Mouse (Mus musculus): ENCODE measurements around the gene Tubal3. TPM values are rescaled to one million over a fixed set of nuclear protein-coding genes. Genes with fewer than 3 reads are reported as not detected.

The Tubal3 gene
- total and polyA plus RNA-seq, 3 experiments = 0.07 TPM; not detected in 2

DNA sequence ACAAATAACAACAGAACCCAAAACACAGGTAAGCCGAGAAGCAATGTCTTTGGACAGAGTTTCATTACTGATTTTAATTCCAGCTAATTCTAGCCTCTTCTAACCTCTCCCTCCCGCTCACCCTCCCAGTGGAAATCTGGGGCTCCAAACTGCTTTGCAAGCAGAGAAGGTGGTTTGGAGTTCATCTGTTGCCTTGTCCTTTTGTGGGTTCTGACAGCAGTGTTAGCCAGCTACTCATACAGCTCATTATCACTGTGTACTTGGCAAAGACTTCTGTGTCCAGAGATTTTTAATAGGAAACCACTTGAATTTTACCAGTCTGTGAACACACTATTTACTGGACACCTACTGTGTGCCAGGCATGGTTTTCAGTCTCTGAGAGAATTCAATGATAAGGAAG, 27.2 kb downstream of the Tubal3 start, which contains the start of gene Ucn3:
TSS of gene Ucn3 (minus strand) at position 101 of the 400 bp plus-strand sequence.
- Histone ChIP-seq H3K4me3 (replicated peaks in 1 of 3; ENCODE audit: low read depth in 2 of 3, low read length in 2 of 3, poor library complexity in 1 of 3) (no peak within 1 kb of the TSS), H3K9me3 (replicated peaks; ENCODE audit: low read length) (no peaks in the 10 kb centered on the region), H3K27me3 (replicated peaks) (no peaks in the 10 kb centered on the region), H3K9ac (ENCODE audit: insufficient read depth, low read depth) (no peak within 1 kb of the TSS), H3K79me2 (replicated peaks; ENCODE audit: control insufficient read depth, extremely low read depth, insufficient read depth, poor library complexity, severe bottlenecking) (no peaks in the 10 kb centered on the region), H3K4me2 (ENCODE audit: insufficient read depth, low read depth, poor library complexity, severe bottlenecking) (no peak within 1 kb of the TSS), H3K36me3 (replicated peaks in 1 of 2; ENCODE audit: control insufficient read depth in 1 of 2, insufficient read depth in 1 of 2, low read length in 1 of 2) (no peaks in the 10 kb centered on the region), H3K27ac (ENCODE audit: insufficient read depth, low read depth) (no peak within 1 kb of the TSS), H3K4me1 (ENCODE audit: control insufficient read depth in 1 of 2, insufficient read depth in 2 of 2) (peaks cover 0 to 5% of the 10 kb centered on the region in 2 experiments; a peak in 2 of 4 replicates)
- no peak for TF ChIP-seq MXI1 (IDR thresholded peaks at IDR 0.05; ENCODE audit: low read depth, low read length)
- TF ChIP-seq PAX5 (IDR thresholded peaks at IDR 0.05; ENCODE audit: low read length) = no peak
- no peak for TF ChIP-seq MAX (IDR thresholded peaks at IDR 0.05; ENCODE audit: low read length)
- no peak for TF ChIP-seq POLR2AphosphoS2 (IDR thresholded peaks at IDR 0.05; ENCODE audit: low read depth, low read length)
- TF ChIP-seq SMC3 (IDR thresholded peaks at IDR 0.05; ENCODE audit: low read depth, low read length) = no peak
- TF ChIP-seq JUND (conservative IDR thresholded peaks at IDR 0.05; ENCODE audit: low read depth, low read length) = no peak
- no peak for TF ChIP-seq ZC3H11A (IDR thresholded peaks at IDR 0.05; ENCODE audit: low read depth, low read length)
- no peak for TF ChIP-seq USF2 (conservative IDR thresholded peaks at IDR 0.05; ENCODE audit: low read depth, low read length)
- no peak for TF ChIP-seq IRF4 (IDR thresholded peaks at IDR 0.05; ENCODE audit: low read depth, low read length)
- no peak for TF ChIP-seq EP300 (IDR thresholded peaks at IDR 0.05; ENCODE audit: low read length)
- TF ChIP-seq TCF12 (IDR thresholded peaks at IDR 0.05; ENCODE audit: low read depth, low read length) = no peak
- TF ChIP-seq BHLHE40 (IDR thresholded peaks at IDR 0.05; ENCODE audit: low read depth, low read length) = no peak
- no peak for TF ChIP-seq MAFK (IDR thresholded peaks at IDR 0.05; ENCODE audit: insufficient replicate concordance, low read length)
- TF ChIP-seq JUN (IDR thresholded peaks at IDR 0.05; ENCODE audit: insufficient read depth, low read depth, low read length) = no peak
- DNase-seq (ENCODE audit: extremely low read depth) = no peak
- in situ Hi-C loops (cut with MboI; ENCODE audit: low pct_ligation_motif_present, low pct_unique_long_range_greater_than_20kb, low sequenced_read_pairs) = no loop called here
- dilution Hi-C loops (cut with MboI; ENCODE audit: extremely low pct_ligation_motif_present, extremely low pct_unique_long_range_greater_than_20kb, low sequenced_read_pairs) = no loop called here

DNA sequence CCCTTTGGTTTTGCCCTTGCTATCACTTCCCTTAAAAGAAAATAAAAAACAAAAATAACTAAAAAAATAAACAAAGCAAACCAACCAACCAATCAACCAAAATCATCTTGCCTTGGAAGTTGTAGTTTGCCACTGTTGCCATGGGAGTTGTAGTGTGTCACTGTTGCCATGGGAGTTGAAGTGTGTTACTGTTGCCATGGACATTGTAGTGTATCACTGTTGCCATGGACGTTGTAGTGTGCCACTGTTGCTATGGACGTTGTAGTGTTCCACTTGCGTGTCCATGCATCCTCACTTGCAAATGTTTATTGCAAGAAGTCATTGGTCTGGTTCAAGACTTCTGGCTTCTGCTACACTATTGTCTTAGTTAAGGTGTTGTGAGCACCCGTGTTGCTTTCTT, 29.2 kb downstream of the Tubal3 start:
- Histone ChIP-seq H3K4me3 (replicated peaks in 1 of 3; ENCODE audit: low read depth in 2 of 3, low read length in 2 of 3, poor library complexity in 1 of 3) (no peak overlapping the region), H3K27ac (ENCODE audit: insufficient read depth, low read depth) (no peak overlapping the region), H3K4me2 (ENCODE audit: insufficient read depth, low read depth, poor library complexity, severe bottlenecking) (no peak overlapping the region), H3K36me3 (replicated peaks in 1 of 2; ENCODE audit: control insufficient read depth in 1 of 2, insufficient read depth in 1 of 2, low read length in 1 of 2) (no peaks in the 10 kb centered on the region), H3K4me1 (ENCODE audit: control insufficient read depth in 1 of 2, insufficient read depth in 2 of 2) (no peaks in the 10 kb centered on the region), H3K79me2 (replicated peaks; ENCODE audit: control insufficient read depth, extremely low read depth, insufficient read depth, poor library complexity, severe bottlenecking) (no peaks in the 10 kb centered on the region), H3K9me3 (replicated peaks; ENCODE audit: low read length) (no peaks in the 10 kb centered on the region), H3K9ac (ENCODE audit: insufficient read depth, low read depth) (no peak overlapping the region), H3K27me3 (replicated peaks) (no peaks in the 10 kb centered on the region)
- TF ChIP-seq ZC3H11A (IDR thresholded peaks at IDR 0.05; ENCODE audit: low read depth, low read length) (no peak), MEF2A (IDR thresholded peaks at IDR 0.05; ENCODE audit: borderline replicate concordance, low read depth, low read length) (no peak), MAFK (IDR thresholded peaks at IDR 0.05; ENCODE audit: insufficient replicate concordance, low read length) (no peak), JUND (conservative IDR thresholded peaks at IDR 0.05; ENCODE audit: low read depth, low read length) (no peak), E2F4 (IDR thresholded peaks at IDR 0.05; ENCODE audit: insufficient replicate concordance, low read depth, low read length) (no peak), TCF12 (IDR thresholded peaks at IDR 0.05; ENCODE audit: low read depth, low read length) (no peak)
- in situ Hi-C loops (cut with MboI; ENCODE audit: low pct_ligation_motif_present, low pct_unique_long_range_greater_than_20kb, low sequenced_read_pairs) (no loop called here), dilution Hi-C loops (cut with MboI; ENCODE audit: extremely low pct_ligation_motif_present, extremely low pct_unique_long_range_greater_than_20kb, low sequenced_read_pairs) (no loop called here)
- no peak for DNase-seq (ENCODE audit: extremely low read depth)
